Mouse (Mus musculus): Measurements from ENCODE around the gene Ctdspl. TPM values are rescaled to one million over a fixed set of nuclear protein-coding genes. Genes with fewer than 3 reads are reported as not detected.

Ctdspl gene
- polyA plus RNA-seq, 1 experiment from 2014 or later, result 2.4 TPM

GRCm38 (mm10) chr9:119002267-119002666, 76.0 kb downstream of the Ctdspl start:
- Histone ChIP-seq H3K27me3 (ENCODE audit: insufficient read depth, low read length) (no peaks in the 10 kb centered on the region), H3K4me3 (ENCODE audit: low read depth, low read length) (no peak overlapping the region; the same call in 1 of the 2 replicates), H3K4me1 (ENCODE audit: insufficient read depth) (peaks cover 35% of the 10 kb centered on the region), H3K9me3 (ENCODE audit: low read length) (no peaks in the 10 kb centered on the region), H3K27ac (ENCODE audit: low read depth) (peak overlapping the region; percentile 41), H3K4me2 (ENCODE audit: low read depth, low read length) (peak overlapping the region; percentile 40), H3K36me3 (replicated peaks; ENCODE audit: insufficient read depth, low read length) (no peaks in the 10 kb centered on the region), H3K9ac (replicated peaks) (no peak overlapping the region)
- 19% methylated on average over 17 of the region's 17 CpGs for WGBS (ENCODE audit: insufficient replicate concordance)
- TF ChIP-seq EP300 (IDR thresholded peaks at IDR 0.05; ENCODE audit: low read depth) (no peak), CTCF (IDR thresholded peaks at IDR 0.05; ENCODE audit: low read depth) (peak; percentile 8; the same call in 1 of the 2 replicates)
- DNase-seq (peak; percentile 45), ATAC-seq (peak; percentile 59)

GRCm38 (mm10) chr9:119003990-119004702, 77.9 kb downstream of the Ctdspl start:
- no peak overlapping the region for H3K9ac ChIP-seq (replicated peaks)
- H3K36me3 ChIP-seq (replicated peaks; ENCODE audit: insufficient read depth, low read length), result no peaks in the 10 kb centered on the region
- TF ChIP-seq CTCF (IDR thresholded peaks at IDR 0.05; ENCODE audit: low read depth) (no peak), EP300 (IDR thresholded peaks at IDR 0.05; ENCODE audit: low read depth) (no peak)
- ATAC-seq (peak; percentile 28), DNase-seq (no peak)
- no peaks in the 10 kb centered on the region for H3K27me3 ChIP-seq (ENCODE audit: insufficient read depth, low read length)
- peaks cover 35% of the 10 kb centered on the region for H3K4me1 ChIP-seq (ENCODE audit: insufficient read depth)
- H3K27ac ChIP-seq (ENCODE audit: low read depth), result 0 out of 2 replicates have a peak overlapping the region, but pooled peaks have one; percentile 11
- 81% methylated on average over 23 of the region's 23 CpGs for WGBS (ENCODE audit: insufficient replicate concordance)
- H3K9me3 ChIP-seq (ENCODE audit: low read length), result no peaks in the 10 kb centered on the region
- H3K4me3 ChIP-seq (ENCODE audit: low read depth, low read length), result no peak overlapping the region
- no peak overlapping the region for H3K4me2 ChIP-seq (ENCODE audit: low read depth, low read length)

- Histone ChIP-seq H3K4me2 (ENCODE audit: low read depth, low read length) (no peak overlapping the region), H3K4me1 (ENCODE audit: insufficient read depth) (peaks cover 32% of the 10 kb centered on the region), H3K27me3 (ENCODE audit: insufficient read depth, low read length) (no peaks in the 10 kb centered on the region), H3K4me3 (ENCODE audit: low read depth, low read length) (no peak overlapping the region), H3K27ac (ENCODE audit: low read depth) (no peak overlapping the region), H3K9ac (replicated peaks) (no peak overlapping the region), H3K9me3 (ENCODE audit: low read length) (no peaks in the 10 kb centered on the region), H3K36me3 (replicated peaks; ENCODE audit: insufficient read depth, low read length) (no peaks in the 10 kb centered on the region)
- DNase-seq (no peak), ATAC-seq (peak; percentile 55)
- TF ChIP-seq CTCF (IDR thresholded peaks at IDR 0.05; ENCODE audit: low read depth) (no peak), EP300 (IDR thresholded peaks at IDR 0.05; ENCODE audit: low read depth) (no peak)
- 71% methylated on average over 16 of the region's 16 CpGs for WGBS (ENCODE audit: insufficient replicate concordance)
These were observed 78.4 kb downstream of the Ctdspl start for GRCm38 (mm10) chr9:119004703-119005076.

- Histone ChIP-seq H3K27ac (ENCODE audit: low read depth) (no peak overlapping the region), H3K9ac (replicated peaks) (no peak overlapping the region), H3K27me3 (ENCODE audit: insufficient read depth, low read length) (no peaks in the 10 kb centered on the region), H3K4me2 (ENCODE audit: low read depth, low read length) (no peak overlapping the region), H3K4me1 (ENCODE audit: insufficient read depth) (peaks cover 25% of the 10 kb centered on the region), H3K36me3 (replicated peaks; ENCODE audit: insufficient read depth, low read length) (no peaks in the 10 kb centered on the region), H3K9me3 (ENCODE audit: low read length) (no peaks in the 10 kb centered on the region), H3K4me3 (ENCODE audit: low read depth, low read length) (no peak overlapping the region)
- TF ChIP-seq CTCF (IDR thresholded peaks at IDR 0.05; ENCODE audit: low read depth) (no peak), EP300 (IDR thresholded peaks at IDR 0.05; ENCODE audit: low read depth) (no peak)
- WGBS (ENCODE audit: insufficient replicate concordance), result 79% methylated on average over 15 of the region's 15 CpGs
- ATAC-seq, result no peak
- DNase-seq, result no peak
These were observed 79.2 kb downstream of the Ctdspl start for GRCm38 (mm10) chr9:119005303-119006029.

GRCm38 (mm10) chr9:119007266-119007665, 81.0 kb downstream of the Ctdspl start:
- H3K9ac ChIP-seq (replicated peaks), result no peak overlapping the region
- no peak overlapping the region for H3K27ac ChIP-seq (ENCODE audit: low read depth)
- ATAC-seq, result no peak
- no peak overlapping the region for H3K4me2 ChIP-seq (ENCODE audit: low read depth, low read length)
- no peaks in the 10 kb centered on the region for H3K9me3 ChIP-seq (ENCODE audit: low read length)
- H3K36me3 ChIP-seq (replicated peaks; ENCODE audit: insufficient read depth, low read length), result peaks cover 6% of the 10 kb centered on the region
- no peak for DNase-seq
- H3K4me1 ChIP-seq (ENCODE audit: insufficient read depth), result peaks cover 13% of the 10 kb centered on the region; the same call in 1 of the 2 replicates
- H3K27me3 ChIP-seq (ENCODE audit: insufficient read depth, low read length), result no peaks in the 10 kb centered on the region
- TF ChIP-seq CTCF (IDR thresholded peaks at IDR 0.05; ENCODE audit: low read depth), result no peak
- no peak for TF ChIP-seq EP300 (IDR thresholded peaks at IDR 0.05; ENCODE audit: low read depth)
- WGBS (ENCODE audit: insufficient replicate concordance), result 77% methylated on average over 10 of the region's 10 CpGs
- no peak overlapping the region for H3K4me3 ChIP-seq (ENCODE audit: low read depth, low read length)

GRCm38 (mm10) chr9:119008871-119009270, 82.6 kb downstream of the Ctdspl start:
- Histone ChIP-seq H3K4me1 (ENCODE audit: insufficient read depth) (peaks cover 10% of the 10 kb centered on the region; the same call in 1 of the 2 replicates), H3K36me3 (replicated peaks; ENCODE audit: insufficient read depth, low read length) (peaks cover 18% of the 10 kb centered on the region), H3K9ac (replicated peaks) (no peak overlapping the region), H3K27me3 (ENCODE audit: insufficient read depth, low read length) (no peaks in the 10 kb centered on the region), H3K9me3 (ENCODE audit: low read length) (no peaks in the 10 kb centered on the region), H3K4me2 (ENCODE audit: low read depth, low read length) (no peak overlapping the region), H3K4me3 (ENCODE audit: low read depth, low read length) (no peak overlapping the region), H3K27ac (ENCODE audit: low read depth) (0 out of 2 replicates have a peak overlapping the region, but pooled peaks have one; percentile 39)
- ATAC-seq, result no peak
- TF ChIP-seq EP300 (IDR thresholded peaks at IDR 0.05; ENCODE audit: low read depth) (no peak), CTCF (IDR thresholded peaks at IDR 0.05; ENCODE audit: low read depth) (no peak)
- DNase-seq, result no peak
- 71% methylated on average over 7 of the region's 7 CpGs for WGBS (ENCODE audit: insufficient replicate concordance)
